In genomic region chr7:80132541-80132940, GRCm38 (mm10) we compare ENCODE assay signal across 8 mouse cellular contexts. TPM values are rescaled to one million over a fixed set of nuclear protein-coding genes. Genes with fewer than 3 reads are reported as not detected.
DNase-seq lines count a peak whose midpoint lies in the region.

No protein-coding gene starts in this region.

- peak; percentile 74 to 76 for DNase-seq in cerebellum, postnatal 10 days
- DNase-seq in cerebellum, adult 9-11 months, result no peak
- DNase-seq in left cerebral cortex, postnatal 4 days, result peak; percentile 66
- DNase-seq in left cerebral cortex, adult 11 months (ENCODE audit: low spot score), result no peak
- DNase-seq in adrenal gland, postnatal 10 days, result peak; percentile 77
- DNase-seq in gastrocnemius, postnatal 14 days, result peak; percentile 50
- peak; percentile 51 for DNase-seq in lung, postnatal 25 days (ENCODE audit: low spot score)
- DNase-seq in testis, postnatal 10 days (ENCODE audit: low spot score), result peak; percentile 77

- intact Hi-C loops in left cerebral cortex, postnatal 4 days (cut with DNase I), result no loop called here
- intact Hi-C loops in gastrocnemius, postnatal 14 days (cut with DNase I; ENCODE audit: low total_unique reads), result no loop called here

RNA-seq across cellular contexts. Expression of gene Idh2, which starts 17.3 kb away (rescaled TPM):
- total RNA-seq in left cerebral cortex, postnatal 4 days (2021), result 10 to 100 TPM; 66.4 to 74.7 TPM
- total RNA-seq in adrenal gland, postnatal 10 days (2021), result 100 to 1,000 TPM; 386 to 496 TPM
- total RNA-seq in gastrocnemius, postnatal 14 days (2021), result 100 to 1,000 TPM; 179 to 214 TPM

RNA-seq across cellular contexts. Expression of gene Sema4b, which starts 54.1 kb away (rescaled TPM):
- total RNA-seq in left cerebral cortex, postnatal 4 days (2021), result 10 to 100 TPM; 31.4 to 33.9 TPM
- 10 to 100 TPM; 39.0 to 44.3 TPM for total RNA-seq in adrenal gland, postnatal 10 days (2021)
- 1 to 10 TPM; 1.9 to 2.5 TPM for total RNA-seq in gastrocnemius, postnatal 14 days (2021)

Comparison
In these comparisons a context has a peak if more than half of its experiments do, and no peak if none do; other contexts are left out.
1. DNase-seq: peak in cerebellum, postnatal 10 days (2 of 2), left cerebral cortex, postnatal 4 days (single experiment), adrenal gland, postnatal 10 days (single experiment), gastrocnemius, postnatal 14 days (single experiment), lung, postnatal 25 days (single experiment) and testis, postnatal 10 days (single experiment); none in cerebellum, adult 9-11 months (single experiment) and left cerebral cortex, adult 11 months (single experiment).
2. RNA of gene Sema4b, which starts 54.1 kb away (total RNA-seq): 39.0 to 44.3 TPM in adrenal gland, postnatal 10 days and 31.4 to 33.9 TPM in left cerebral cortex, postnatal 4 days; 1.9 to 2.5 TPM in gastrocnemius, postnatal 14 days; every median in the first group is over 4 times any median in the second.